Mouse (Mus musculus) A20 (cell line): Measurements from ENCODE around the gene Ltb4r2.

Experiments used
- DNase-seq: peaks from one replicate; pipeline ENCODE4 v3.0.0-alpha.2; 2011; ENCODE audit warnings: low read depth, low spot score

The Ltb4r2 gene

DNA sequence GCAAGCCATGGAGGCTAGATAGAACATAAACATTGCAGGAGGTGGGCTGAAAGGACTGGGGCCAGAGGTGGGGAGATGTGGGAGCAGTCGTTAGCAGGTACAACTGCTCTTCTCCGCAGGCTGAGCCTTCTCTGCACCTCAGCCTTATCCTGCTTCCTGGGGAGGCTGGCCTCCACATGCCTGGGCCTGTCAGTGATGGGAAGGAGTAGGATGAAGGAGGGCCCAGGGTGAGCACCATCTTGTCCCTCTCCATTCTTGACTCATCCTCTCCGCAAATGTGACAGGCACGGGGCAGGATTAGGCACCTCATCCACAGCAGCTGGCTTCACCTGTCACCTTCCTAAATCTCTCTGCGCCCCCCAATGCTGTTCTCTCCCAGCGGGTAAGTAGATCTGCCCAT lies at the start of gene Ltb4r2:
Gene Ltb4r2, plus strand, starts transcription at position 266 of the 400 bp plus-strand sequence.
- no peak for DNase-seq

GRCm38 (mm10) chr14:55711786-55712185 lies 49.4 kb upstream of the Ltb4r2 start:
- DNase-seq: no peak

DNA sequence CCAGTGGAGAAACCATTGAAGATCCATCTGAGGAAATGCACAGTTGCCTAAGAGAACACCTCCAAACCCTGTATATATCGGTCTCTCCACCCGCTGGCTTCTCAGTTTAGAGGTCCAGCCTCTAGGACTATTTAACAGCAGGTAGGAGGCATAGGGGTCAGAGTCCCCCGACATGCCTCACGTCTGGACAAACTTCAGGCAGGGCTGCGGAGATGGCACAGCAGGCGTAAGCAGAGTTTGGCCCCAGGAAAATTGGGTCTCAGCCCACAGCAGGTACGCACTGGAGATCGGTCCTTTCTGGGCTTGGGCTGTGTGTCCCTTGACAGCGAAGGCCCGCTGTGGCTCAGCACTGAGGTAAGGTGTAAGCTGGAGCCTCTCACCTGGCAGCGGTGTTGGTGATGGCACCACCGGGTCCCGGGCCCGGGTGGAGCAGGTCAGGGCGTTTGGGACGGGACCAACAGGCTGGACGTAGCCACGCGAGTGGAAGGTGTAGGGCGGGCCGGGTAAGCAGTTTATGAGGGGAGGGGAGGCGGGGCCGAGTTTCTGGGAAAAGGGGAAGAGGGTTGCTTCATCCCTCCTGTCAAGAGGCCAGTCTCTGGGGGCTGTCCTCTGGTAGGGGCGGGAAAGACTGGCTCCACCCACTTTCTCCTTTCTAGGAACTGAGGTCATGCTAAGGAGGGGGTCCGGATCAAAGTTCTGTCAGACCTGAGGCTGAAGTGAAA lies 48.1 kb upstream of the Ltb4r2 start:
- no peak for DNase-seq

- DNase-seq: no peak
Observed at GRCm38 (mm10) chr14:55713729-55714122, 47.5 kb upstream of the Ltb4r2 start, which contains the start of gene Tgm1. TSS of gene Tgm1 (minus strand) at chr14:55713926.

DNA sequence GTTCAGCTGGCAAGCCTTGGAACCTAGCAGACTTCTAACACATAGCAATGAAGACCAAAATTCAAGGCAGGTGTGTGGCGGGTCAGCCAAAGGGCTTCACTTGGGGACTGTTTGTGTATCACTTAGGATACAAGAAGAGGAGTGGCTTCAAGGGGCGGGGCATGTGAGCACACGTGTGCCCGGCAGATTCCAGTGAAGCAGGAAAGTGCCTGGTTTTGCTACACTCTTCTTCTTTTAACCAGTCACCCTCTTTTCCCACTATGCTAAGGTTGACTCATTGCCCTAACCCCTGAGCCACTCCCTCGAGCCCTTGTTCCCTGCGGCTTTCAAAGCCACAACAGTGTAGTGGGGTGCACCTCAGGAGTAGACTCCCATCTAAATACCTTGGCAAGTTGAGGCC lies 46.3 kb upstream of the Ltb4r2 start:
- no peak for DNase-seq

DNA sequence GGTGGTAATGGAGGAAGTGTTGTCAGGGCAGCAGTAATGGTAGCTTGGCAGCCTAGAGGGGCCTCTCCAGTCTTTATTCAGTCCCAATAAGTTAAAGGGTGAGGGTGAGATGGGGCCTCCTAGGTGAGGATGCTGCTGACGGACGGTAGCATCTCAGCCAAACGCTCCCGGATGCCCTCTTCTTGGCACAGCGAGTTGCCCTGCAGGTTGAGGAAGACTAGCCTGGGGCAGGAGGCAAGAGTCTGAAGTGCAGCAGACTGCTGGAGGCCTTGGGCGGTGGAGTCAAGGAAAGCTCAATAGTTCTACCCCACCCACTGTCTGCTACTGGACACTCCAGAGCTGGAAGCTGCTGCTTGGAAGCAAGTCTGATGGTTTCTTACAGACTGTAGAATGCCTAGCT lies 45.0 kb upstream of the Ltb4r2 start:
- no peak for DNase-seq

GRCm38 (mm10) chr14:55716884-55717283 lies 44.3 kb upstream of the Ltb4r2 start:
- DNase-seq: no peak

- no peak for DNase-seq
Observed at GRCm38 (mm10) chr14:55719737-55720136, 41.5 kb upstream of the Ltb4r2 start.

GRCm38 (mm10) chr14:55720666-55721065 lies 40.6 kb upstream of the Ltb4r2 start:
- no peak for DNase-seq

- DNase-seq: no peak
Observed at GRCm38 (mm10) chr14:55721076-55721475, 40.2 kb upstream of the Ltb4r2 start.

DNA sequence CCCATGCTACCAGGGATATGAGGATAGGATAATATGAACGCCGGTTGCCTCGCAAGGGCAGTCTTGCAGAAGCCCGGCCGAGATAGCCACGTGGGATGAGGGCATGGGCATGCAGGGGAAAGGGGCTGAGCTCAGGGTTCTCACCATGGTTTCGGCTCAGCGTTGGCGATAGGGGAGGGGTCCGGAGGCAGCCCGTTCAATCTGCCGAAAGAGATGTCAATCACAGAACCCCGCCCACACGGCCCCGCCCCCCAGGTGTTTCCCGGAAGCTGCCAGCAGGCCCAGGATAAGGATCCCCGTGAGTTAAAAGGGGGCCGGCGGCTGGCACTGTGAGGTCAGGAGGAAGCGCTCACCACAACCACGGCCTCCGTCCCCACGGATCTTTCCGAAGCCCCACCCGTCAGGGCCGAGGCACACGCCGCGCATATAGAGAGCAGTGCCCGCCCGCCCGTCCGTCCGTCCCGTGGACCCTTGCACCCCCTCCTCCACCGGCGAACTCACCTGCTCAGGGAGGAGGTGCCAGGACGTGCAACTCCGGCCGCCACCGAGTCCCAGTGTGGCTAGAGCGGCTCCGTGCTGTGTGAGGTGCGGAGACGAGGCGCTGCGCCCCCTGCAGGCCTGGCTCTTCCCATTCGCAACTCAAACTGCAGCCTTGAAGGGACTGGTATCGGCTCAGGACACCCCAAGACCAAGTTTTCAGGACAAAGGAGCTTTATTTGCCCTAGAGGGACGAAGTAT lies 39.4 kb upstream of the Ltb4r2 start, which contains the start of gene Rabggta:
Gene Rabggta, minus strand, starts transcription at position 564 of the 738 bp plus-strand sequence.
- DNase-seq: peak; percentile 98

- DNase-seq: no peak
Observed at GRCm38 (mm10) chr14:55722438-55722945, 38.7 kb upstream of the Ltb4r2 start.

DNA sequence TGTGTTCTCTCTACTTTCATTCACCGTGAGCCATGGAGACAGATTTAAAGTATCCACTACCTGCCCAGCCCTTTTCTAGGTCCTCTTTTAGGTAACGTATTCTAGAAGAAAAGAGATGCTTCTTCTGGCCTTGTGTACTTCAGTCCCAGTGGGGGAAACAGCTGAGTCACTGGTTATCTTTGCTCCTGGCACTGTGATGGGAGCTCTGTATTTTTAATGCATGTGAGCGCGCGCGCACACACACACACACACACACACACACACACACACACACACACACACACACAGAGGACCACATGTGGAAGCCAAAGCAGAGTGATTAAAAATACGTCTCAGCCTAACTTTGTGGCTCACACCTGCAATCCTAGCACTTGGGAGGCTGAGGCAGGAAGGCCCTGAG lies 37.8 kb upstream of the Ltb4r2 start:
- DNase-seq: peak; percentile 50

GRCm38 (mm10) chr14:55724411-55724871 lies 36.8 kb upstream of the Ltb4r2 start:
- peak; percentile 94 for DNase-seq

GRCm38 (mm10) chr14:55726261-55726660 lies 35.0 kb upstream of the Ltb4r2 start:
- DNase-seq: peak; percentile 22

GRCm38 (mm10) chr14:55727889-55728685 lies 33.1 kb upstream of the Ltb4r2 start:
- DNase-seq: peak; percentile 68

DNA sequence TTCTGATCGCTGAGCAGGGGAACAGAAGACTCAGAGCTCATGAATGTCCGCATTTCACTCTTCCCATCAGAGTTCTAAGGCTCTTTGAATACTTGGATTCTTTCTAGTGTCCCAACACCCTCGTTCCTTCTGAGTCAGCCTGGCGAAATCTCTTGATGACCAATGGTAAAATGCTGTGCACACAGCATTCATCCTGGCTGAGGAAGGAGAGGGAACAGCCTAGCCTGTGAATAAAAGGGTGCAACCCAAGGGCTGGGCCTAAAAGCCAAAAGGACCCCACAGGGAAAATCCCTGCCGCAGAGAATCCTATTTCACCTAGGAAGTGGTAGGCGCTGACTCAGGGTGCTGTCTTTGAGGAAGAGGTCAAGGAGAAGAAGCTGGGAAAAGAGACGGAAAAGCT lies 31.1 kb upstream of the Ltb4r2 start:
- DNase-seq: no peak

DNA sequence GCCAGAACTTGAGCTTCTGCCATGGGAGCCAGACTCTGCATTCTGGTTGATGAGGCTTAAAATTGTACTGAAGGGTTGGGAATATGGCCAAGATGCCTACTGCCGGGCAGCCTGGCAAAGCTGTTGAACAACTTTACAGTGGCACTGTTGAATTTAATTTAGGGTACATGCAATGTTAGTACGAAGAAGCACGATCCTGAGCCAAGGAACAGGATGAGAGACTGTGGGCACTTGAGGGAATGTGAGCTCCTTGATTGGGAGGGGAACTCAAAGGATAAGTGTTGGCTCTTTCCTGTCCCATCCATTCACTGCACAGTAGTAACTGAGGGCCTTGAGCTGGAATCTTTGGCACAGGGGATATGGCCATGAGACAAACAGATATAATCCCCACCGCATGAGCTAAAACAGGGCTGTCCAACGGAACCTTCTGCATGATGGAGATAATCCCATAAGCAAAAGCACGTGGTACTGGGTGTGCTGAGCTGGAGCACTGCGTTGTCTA lies 30.6 kb upstream of the Ltb4r2 start:
- no peak for DNase-seq

- DNase-seq: no peak
Observed at GRCm38 (mm10) chr14:55733889-55734288, 27.3 kb upstream of the Ltb4r2 start.

- DNase-seq: no peak
Observed at GRCm38 (mm10) chr14:55734869-55735268, 26.4 kb upstream of the Ltb4r2 start.

DNA sequence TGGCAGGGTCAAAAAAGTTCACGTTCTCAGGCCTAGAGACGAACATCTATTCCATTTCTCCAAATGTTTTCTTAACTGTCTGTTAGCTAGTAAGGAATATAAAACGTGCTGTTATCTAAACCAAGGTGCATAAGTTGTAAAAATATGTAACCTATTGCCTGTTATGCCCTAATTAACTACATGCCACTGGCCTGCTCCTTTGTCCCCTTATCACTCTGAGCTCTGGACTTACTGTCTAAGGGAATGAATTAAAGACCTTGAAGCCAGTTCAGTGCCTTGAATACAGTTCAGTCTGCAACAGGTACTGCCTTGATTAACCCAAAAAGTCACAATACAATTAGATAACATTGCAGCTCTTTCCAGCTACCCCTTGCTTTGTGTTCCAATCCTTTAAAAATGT lies 25.9 kb upstream of the Ltb4r2 start:
- no peak for DNase-seq

DNA sequence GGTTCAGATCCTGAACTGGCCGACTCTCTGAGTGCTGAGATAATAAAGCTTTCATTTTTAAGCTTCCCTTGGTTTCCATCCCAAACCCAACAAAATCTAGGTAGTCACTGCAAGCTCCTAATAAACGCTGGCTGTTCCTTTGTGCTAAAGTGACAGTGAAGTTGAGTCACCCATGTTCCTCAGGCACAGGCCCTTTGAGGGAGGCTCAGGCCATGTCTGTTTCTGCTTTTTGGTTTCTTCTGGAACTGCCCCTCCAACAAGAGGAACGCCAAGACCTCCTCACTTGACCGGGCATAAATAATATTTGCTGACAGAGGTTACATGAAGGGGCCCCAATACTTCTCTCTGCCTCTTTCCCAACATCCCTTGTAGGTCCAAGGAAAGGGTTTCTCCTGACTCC lies 25.5 kb upstream of the Ltb4r2 start:
- no peak for DNase-seq
